Mouse (Mus musculus) heart, postnatal 0 days (tissue): ENCODE results near the gene Flt3. TPM values are rescaled to one million over a fixed set of nuclear protein-coding genes. Genes with fewer than 3 reads are reported as not detected.

Experiments
- ATAC-seq: fragments of 200-750 bp; cut with Nextera tagmentation; 2 replicates; pipeline ENCODE4 v1.8.0; 2017; ENCODE audit warnings: low read depth, moderate number of reproducible peaks, moderate library complexity; ENCODE audit not compliant: insufficient read depth
- DNase-seq: peaks from one replicate; pipeline ENCODE4 v3.0.0-alpha.2; 2016; ENCODE audit warnings: low spot score
- H3K27ac ChIP-seq: fragments of 300-500 bp; sonication (generic); 2 replicates; pipeline ENCODE4 v1.5.1; 2014; ENCODE audit warnings: low read depth, mild to moderate bottlenecking
- H3K27me3 ChIP-seq: fragments of 300-500 bp; sonication (generic); 2 replicates; pipeline ENCODE4 v1.6.1; 2014; ENCODE audit warnings: low read length, mixed read lengths; ENCODE audit not compliant: control insufficient read depth, insufficient read depth
- H3K36me3 ChIP-seq: fragments of 300-500 bp; sonication (generic); replicated peaks from 2 replicates; pipeline ENCODE4 v1.6.1; 2014; ENCODE audit warnings: low read length, mixed read lengths; ENCODE audit not compliant: control insufficient read depth, insufficient read depth
- H3K4me1 ChIP-seq: fragments of 300-500 bp; sonication (generic); 2 replicates; pipeline ENCODE4 v1.6.1; 2014; ENCODE audit warnings: antibody characterized with exemption; ENCODE audit not compliant: control insufficient read depth, insufficient read depth
- H3K4me2 ChIP-seq: fragments of 300-500 bp; sonication (generic); 2 replicates; pipeline ENCODE4 v1.6.1; 2014; ENCODE audit warnings: low read depth, mild to moderate bottlenecking, low read length, moderate library complexity
- H3K4me3 ChIP-seq: fragments of 300-500 bp; sonication (generic); 2 replicates; pipeline ENCODE4 v1.5.1; 2014; ENCODE audit warnings: low read depth, low read length
- H3K9ac ChIP-seq: fragments of 300-500 bp; sonication (generic); replicated peaks from 2 replicates; pipeline ENCODE4 v1.6.1; 2014; ENCODE audit warnings: low read depth, low read length, mixed read lengths
- H3K9me3 ChIP-seq: fragments of 300-500 bp; sonication (generic); replicated peaks from 2 replicates; pipeline ENCODE4 v1.6.1; 2016; ENCODE audit warnings: low read length; ENCODE audit not compliant: control insufficient read depth
- CTCF ChIP-seq: IDR thresholded peaks from 2 replicates; pipeline ENCODE4 v1.5.1; 2016; ENCODE audit warnings: antibody characterized with exemption, control low read depth, low read depth
- EP300 ChIP-seq: IDR thresholded peaks from 2 replicates; pipeline ENCODE4 v1.6.1; 2016; ENCODE audit warnings: antibody characterized with exemption, low read depth
- WGBS: fragments of 180-500 bp; shearing (Covaris S2); extraction: QIAGEN DNeasy Blood & Tissue Kit; methylation state at CpG from one replicate; pipeline ENCODE4 v1.1.7; 2014; 5-methylcytosine and 5-hydroxymethylcytosine counted together
- polyA plus RNA-seq: library from polyadenylated mRNA; unstranded; fragments of >200 nt; fragmentation: Nextera tagmentation; extraction: Ambion mirVana; gene quantifications from 2 replicates; pipeline ENCODE4 v1.2.1, GENCODE M21; 2015
- total RNA-seq: library from RNA; depleted of rRNA; stranded (reverse); fragments of >200 nt; gene quantifications from 2 replicates; pipeline ENCODE4 v1.2.3, GENCODE M21; 2014; ENCODE audit warnings: low replicate concordance

Flt3 gene
- total and polyA plus RNA-seq, 2 experiments from 2014 or later: 0.05 TPM; not detected in 1

GRCm38 (mm10) chr5:147338967-147339366, 61.3 kb downstream of the Flt3 start:
- TF ChIP-seq EP300: no peak
- Histone ChIP-seq H3K4me3 (no peak overlapping the region), H3K27me3 (no peaks in the 10 kb centered on the region), H3K36me3 (no peaks in the 10 kb centered on the region), H3K9me3 (no peaks in the 10 kb centered on the region), H3K4me1 (no peaks in the 10 kb centered on the region), H3K27ac (no peak overlapping the region), H3K9ac (no peak overlapping the region), H3K4me2 (no peak overlapping the region)
- DNase-seq (no peak), ATAC-seq (no peak)
- WGBS: 73% methylated on average over 9 of the region's 9 CpGs

DNA sequence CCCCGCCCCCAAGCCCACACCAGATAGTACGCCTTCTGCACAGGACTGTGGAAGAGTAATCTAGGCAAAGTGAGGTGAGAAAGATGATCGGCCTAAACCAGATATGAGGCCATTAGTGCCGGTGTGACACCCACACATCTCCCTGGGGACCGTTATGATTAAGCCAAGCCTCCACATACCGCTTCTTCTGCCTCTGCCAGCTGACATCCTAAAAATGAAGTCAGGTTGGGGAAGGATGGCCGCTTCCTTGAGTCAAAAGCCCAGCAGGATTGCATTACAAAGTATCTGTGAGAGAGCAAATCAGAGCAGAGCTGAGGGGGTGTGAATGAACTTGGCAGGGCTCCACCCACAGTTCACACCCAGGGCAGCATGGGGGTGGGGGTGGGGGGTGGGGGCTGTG, 67.6 kb downstream of the Flt3 start:
- 30% methylated on average over 7 of the region's 7 CpGs for WGBS
- H3K27me3 ChIP-seq: no peaks in the 10 kb centered on the region
- DNase-seq (no peak), ATAC-seq (no peak)
- TF ChIP-seq CTCF: no peak
- TF ChIP-seq EP300: no peak
- H3K4me3 ChIP-seq: no peak overlapping the region
- no peaks in the 10 kb centered on the region for H3K36me3 ChIP-seq
- H3K4me1 ChIP-seq: no peaks in the 10 kb centered on the region
- no peak overlapping the region for H3K9ac ChIP-seq
- H3K4me2 ChIP-seq: no peak overlapping the region
- H3K27ac ChIP-seq: no peak overlapping the region
- no peaks in the 10 kb centered on the region for H3K9me3 ChIP-seq

GRCm38 (mm10) chr5:147331547-147331946, 68.7 kb downstream of the Flt3 start:
- Histone ChIP-seq H3K4me1 (no peaks in the 10 kb centered on the region), H3K27me3 (0 out of 2 replicates have a peak, but pooled peaks cover 3% of the 10 kb centered on the region), H3K9me3 (no peaks in the 10 kb centered on the region), H3K9ac (no peak overlapping the region), H3K27ac (no peak overlapping the region), H3K4me3 (no peak overlapping the region), H3K4me2 (no peak overlapping the region), H3K36me3 (no peaks in the 10 kb centered on the region)
- DNase-seq: peak; percentile 26
- TF ChIP-seq CTCF (peak; percentile 60), EP300 (no peak)
- ATAC-seq: no peak
- WGBS: 43% methylated on average over 2 of the region's 2 CpGs

GRCm38 (mm10) chr5:147329946-147330345, 70.3 kb downstream of the Flt3 start:
- Histone ChIP-seq H3K4me1 (no peaks in the 10 kb centered on the region), H3K9me3 (no peaks in the 10 kb centered on the region), H3K36me3 (no peaks in the 10 kb centered on the region), H3K4me2 (no peak overlapping the region), H3K27me3 (0 out of 2 replicates have a peak, but pooled peaks cover 3% of the 10 kb centered on the region), H3K4me3 (no peak overlapping the region), H3K9ac (no peak overlapping the region), H3K27ac (no peak overlapping the region)
- TF ChIP-seq EP300 (no peak), CTCF (no peak)
- WGBS: 70% methylated on average over 11 of the region's 11 CpGs
- DNase-seq (no peak), ATAC-seq (no peak)

- Histone ChIP-seq H3K27me3 (peaks cover 9% of the 10 kb centered on the region), H3K4me3 (no peak overlapping the region), H3K4me1 (no peaks in the 10 kb centered on the region), H3K36me3 (no peaks in the 10 kb centered on the region), H3K27ac (no peak overlapping the region), H3K9me3 (no peaks in the 10 kb centered on the region), H3K9ac (no peak overlapping the region), H3K4me2 (no peak overlapping the region)
- 83% methylated on average over 5 of the region's 5 CpGs for WGBS
- DNase-seq (no peak), ATAC-seq (no peak)
- TF ChIP-seq EP300: no peak
- TF ChIP-seq CTCF: no peak
These were observed 72.7 kb downstream of the Flt3 start for GRCm38 (mm10) chr5:147327636-147328035.

- H3K4me1 ChIP-seq: no peaks in the 10 kb centered on the region
- WGBS: 68% methylated on average over 11 of the region's 11 CpGs
These were observed 74.4 kb downstream of the Flt3 start for GRCm38 (mm10) chr5:147325931-147326330.

More at GRCm38 (mm10) chr5:147325931-147326330, 74.4 kb downstream of the Flt3 start:
- Histone ChIP-seq H3K4me2 (no peak overlapping the region), H3K27ac (no peak overlapping the region), H3K27me3 (peaks cover 25% of the 10 kb centered on the region), H3K9ac (no peak overlapping the region), H3K4me3 (no peak overlapping the region), H3K36me3 (no peaks in the 10 kb centered on the region), H3K9me3 (no peaks in the 10 kb centered on the region)
- DNase-seq: no peak
- no peak for ATAC-seq
- TF ChIP-seq EP300: no peak
- TF ChIP-seq CTCF: no peak
